Mouse (Mus musculus) G1E (cell line): ENCODE data around the gene Hmg20b. TPM values are rescaled to one million over a fixed set of nuclear protein-coding genes. Genes with fewer than 3 reads are reported as not detected.
A peak's percentile ranks its signal among the peaks of the same experiment; 100 is the strongest.

Source experiments
- ATAC-seq: 2 replicates; pipeline ENCODE4 v1.8.0; 2016; ENCODE audit warnings: mild to moderate bottlenecking; ENCODE audit not compliant: insufficient number of reproducible peaks, poor library complexity, low FRiP score, severe bottlenecking; ENCODE audit errors: extremely low read depth
- DNase-seq: peaks from one replicate; pipeline ENCODE4 v3.0.0; 2012; ENCODE audit warnings: low spot score
- H3K27me3 ChIP-seq: 2 replicates; pipeline ENCODE4 v1.6.1; 2012; ENCODE audit warnings: mild to moderate bottlenecking, low read length, inconsistent platforms; ENCODE audit not compliant: insufficient read depth
- H3K36me3 ChIP-seq: replicated peaks from 2 replicates; pipeline ENCODE3; 2012; ENCODE audit warnings: mild to moderate bottlenecking, inconsistent platforms
- H3K4me1 ChIP-seq: 2 replicates; pipeline ENCODE4 v1.6.1; 2012; ENCODE audit warnings: low read depth, low read length, inconsistent platforms, mixed read lengths; ENCODE audit not compliant: insufficient read depth
- H3K4me3 ChIP-seq: 2 replicates; pipeline ENCODE4 v1.5.1; 2012; ENCODE audit warnings: low read depth, mild to moderate bottlenecking, inconsistent platforms, low read length, moderate library complexity, mixed read lengths
- H3K9me3 ChIP-seq: replicated peaks from 2 replicates; pipeline ENCODE4 v1.6.1; 2012; ENCODE audit warnings: inconsistent platforms
- CTCF ChIP-seq: IDR thresholded peaks from 2 replicates; pipeline ENCODE4 v1.5.1; 2012; ENCODE audit warnings: low read depth, low read length, inconsistent platforms, mixed read lengths
- GATA1 ChIP-seq: IDR thresholded peaks from 2 replicates; pipeline ENCODE4 v1.6.1; 2012; ENCODE audit warnings: borderline replicate concordance, low read length, inconsistent platforms, mixed read lengths
- GATA2 ChIP-seq: IDR thresholded peaks from 2 replicates; pipeline ENCODE4 v1.6.1; 2012; ENCODE audit warnings: low read depth, low read length, inconsistent platforms, borderline replicate concordance
- POLR2AphosphoS5 ChIP-seq: IDR thresholded peaks from 2 replicates; pipeline ENCODE4 v1.6.1; 2012; ENCODE audit warnings: low read depth, low read length, inconsistent platforms; ENCODE audit not compliant: insufficient replicate concordance
- TAL1 ChIP-seq: conservative IDR thresholded peaks from 2 replicates; pipeline ENCODE4 v1.6.1; 2012; ENCODE audit warnings: low read depth, low read length, inconsistent platforms, mixed read lengths
- polyA plus RNA-seq: library from polyadenylated mRNA; stranded (reverse); fragments of >175 nt; gene quantifications from 2 replicates; pipeline ENCODE4 v1.2.3, GENCODE M21; 2012
- total RNA-seq, 2 experiments: library from RNA; stranded (forward) in 1 of 2; stranded (reverse) in 1 of 2; fragments of 200-1000 nt in 1 of 2; fragments of >200 nt in 1 of 2; fragmentation: Nextera tagmentation in 1 of 2; gene quantifications; 2 replicates each; pipeline ENCODE4 v1.2.3; 2014 to 2017

Gene Hmg20b
- total and polyA plus RNA-seq, 3 experiments = 21.9 to 142 (median 36.7) TPM

GRCm38 (mm10) chr10:81346453-81347067 lies 3.7 kb downstream of the Hmg20b start:
- ATAC-seq = no peak
- Histone ChIP-seq H3K9me3 (peaks cover 8% of the 10 kb centered on the region; the same call in 1 of the 2 replicates), H3K27me3 (peaks cover 18% of the 10 kb centered on the region), H3K4me1 (peaks cover 50% of the 10 kb centered on the region), H3K36me3 (peaks cover 40% of the 10 kb centered on the region), H3K4me3 (peak overlapping the region; percentile 41; the same call in 1 of the 2 replicates)
- DNase-seq = no peak
- no peak for TF ChIP-seq POLR2AphosphoS5

GRCm38 (mm10) chr10:81345162-81345534 lies 5.1 kb downstream of the Hmg20b start:
- Histone ChIP-seq H3K4me1 (peaks cover 56% of the 10 kb centered on the region), H3K27me3 (peaks cover 18% of the 10 kb centered on the region), H3K4me3 (no peak overlapping the region), H3K36me3 (peaks cover 40% of the 10 kb centered on the region), H3K9me3 (peaks cover 8% of the 10 kb centered on the region; the same call in 1 of the 2 replicates)
- DNase-seq (no peak), ATAC-seq (no peak)
- TF ChIP-seq POLR2AphosphoS5 = no peak
- no peak for TF ChIP-seq TAL1
- TF ChIP-seq CTCF = no peak
- no peak for TF ChIP-seq GATA2
- no peak for TF ChIP-seq GATA1

GRCm38 (mm10) chr10:81344421-81345161 lies 5.7 kb downstream of the Hmg20b start:
- peaks cover 54% of the 10 kb centered on the region for H3K4me1 ChIP-seq
- DNase-seq (no peak), ATAC-seq (no peak)
- H3K9me3 ChIP-seq = peaks cover 8% of the 10 kb centered on the region; the same call in 1 of the 2 replicates
- no peak overlapping the region for H3K4me3 ChIP-seq
- TF ChIP-seq GATA1 (no peak), TAL1 (no peak), POLR2AphosphoS5 (no peak), GATA2 (no peak), CTCF (no peak)
- H3K36me3 ChIP-seq = peaks cover 40% of the 10 kb centered on the region
- H3K27me3 ChIP-seq = peaks cover 18% of the 10 kb centered on the region

- peak within 1 kb of the TSS; percentile 50; the same call in 1 of the 2 replicates for H3K4me3 ChIP-seq
Measured at GRCm38 (mm10) chr10:81342686-81343505, 7.4 kb downstream of the Hmg20b start, which contains the start of gene Gipc3. Gene Gipc3, minus strand, starts transcription at chr10:81343266.

GRCm38 (mm10) chr10:81341333-81341949 lies 8.8 kb downstream of the Hmg20b start:
- no peak for ATAC-seq
- H3K9me3 ChIP-seq = peaks cover 11% of the 10 kb centered on the region; the same call in 1 of the 2 replicates
- TF ChIP-seq CTCF (peak; percentile 59; the same call in 1 of the 2 replicates), GATA1 (no peak)
- peaks cover 31% of the 10 kb centered on the region for H3K4me1 ChIP-seq
- peak; percentile 59 for DNase-seq
- H3K4me3 ChIP-seq = no peak overlapping the region
- peaks cover 36% of the 10 kb centered on the region for H3K27me3 ChIP-seq
- H3K36me3 ChIP-seq = peaks cover 14% of the 10 kb centered on the region

More at GRCm38 (mm10) chr10:81342686-81343505, 7.4 kb downstream of the Hmg20b start, which contains the start of gene Gipc3:
- TF ChIP-seq GATA1 = no peak
- TF ChIP-seq CTCF = no peak
- TF ChIP-seq GATA2 = no peak
- TF ChIP-seq TAL1 = no peak
- TF ChIP-seq POLR2AphosphoS5 = no peak
- ATAC-seq (no peak), DNase-seq (no peak)
- H3K36me3 ChIP-seq = peaks cover 29% of the 10 kb centered on the region
- H3K27me3 ChIP-seq = peaks cover 21% of the 10 kb centered on the region
- H3K4me1 ChIP-seq = peaks cover 41% of the 10 kb centered on the region
- peaks cover 9% of the 10 kb centered on the region; the same call in 1 of the 2 replicates for H3K9me3 ChIP-seq
